Mouse (Mus musculus) urinary bladder, adult 2 months (tissue): ENCODE measurements at regions not wholly inside any gene's neighbourhood (a gene's known extent, or its start where the extent isn't known, plus 50 kb on each side); places are given as distances from the start of the nearest gene placed in this dataset.

Experiments
- DNase-seq: peaks from one replicate; pipeline ENCODE4 v3.0.0; 2022; ENCODE audit warnings: low spot score

DNA sequence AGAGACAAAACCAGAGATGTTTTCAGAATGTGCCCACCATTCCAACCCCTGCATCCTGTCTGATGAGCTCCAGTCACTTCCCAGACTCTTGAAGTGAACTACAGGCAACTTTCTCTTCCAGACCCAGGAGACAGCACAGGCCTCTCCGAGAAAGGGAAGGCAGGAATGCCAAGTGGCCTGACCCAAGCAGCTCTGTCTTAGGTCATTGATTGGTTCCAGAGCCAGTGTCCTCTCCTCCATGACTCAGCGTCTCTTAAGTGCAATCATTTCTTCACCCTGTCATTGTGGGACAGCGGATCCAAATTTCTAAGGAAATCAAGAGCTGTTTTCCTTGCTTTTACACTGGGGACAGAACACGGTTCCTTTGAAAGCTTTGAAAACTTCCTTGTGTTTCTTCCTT is 329.2 kb upstream of the Nfe2l3 start:
- DNase-seq = no peak

DNA sequence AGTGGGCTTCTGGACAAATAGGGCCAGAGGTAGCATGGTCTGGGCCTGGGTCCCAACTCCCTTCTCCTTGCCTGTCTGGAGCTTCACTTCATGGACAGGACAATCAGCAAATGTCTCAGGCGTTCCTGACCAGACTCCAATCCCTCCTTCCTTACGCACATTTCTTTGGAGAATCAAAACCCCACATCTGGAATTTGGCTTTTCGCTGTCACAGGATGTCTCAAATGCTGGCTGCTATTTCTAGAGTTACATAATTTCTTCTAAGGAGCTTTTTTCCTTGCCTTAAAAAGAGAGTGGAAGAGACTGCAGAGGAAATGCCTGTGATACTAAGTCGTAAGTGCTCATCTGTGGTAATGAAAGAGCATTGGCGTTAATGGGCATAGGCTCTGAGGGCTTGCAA is 328.1 kb upstream of the Nfe2l3 start:
- DNase-seq = no peak

DNA sequence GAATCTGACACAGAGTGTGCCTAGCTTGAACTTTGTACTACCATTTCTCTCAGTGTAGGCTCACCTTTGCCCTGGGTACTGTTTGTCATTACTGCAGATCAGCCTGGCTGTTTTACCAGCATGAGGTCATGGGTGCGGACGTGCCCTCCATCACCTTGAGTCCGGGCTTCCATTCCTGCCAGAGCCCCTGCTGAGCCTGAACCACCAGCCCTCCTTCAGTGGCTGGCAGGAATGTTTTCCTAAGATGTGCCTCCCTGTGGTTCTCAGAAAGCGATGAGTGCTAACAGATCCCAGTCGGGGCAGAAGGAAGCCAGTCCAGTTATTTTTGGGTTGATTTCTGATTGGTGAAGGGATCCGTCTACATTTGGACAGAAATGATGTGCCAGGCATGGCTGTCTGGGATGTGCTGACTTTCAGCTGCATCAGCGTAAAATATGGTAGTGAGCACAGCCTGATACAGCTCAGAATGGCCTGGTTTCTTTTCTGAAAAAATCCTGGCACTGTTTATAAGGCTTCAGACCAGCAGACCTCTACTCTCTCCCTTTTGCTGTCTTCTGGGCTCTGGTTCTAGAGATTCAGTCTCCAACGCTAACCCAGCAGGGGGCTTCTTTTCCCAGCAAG is 324.0 kb upstream of the Nfe2l3 start:
- DNase-seq = no peak

DNA sequence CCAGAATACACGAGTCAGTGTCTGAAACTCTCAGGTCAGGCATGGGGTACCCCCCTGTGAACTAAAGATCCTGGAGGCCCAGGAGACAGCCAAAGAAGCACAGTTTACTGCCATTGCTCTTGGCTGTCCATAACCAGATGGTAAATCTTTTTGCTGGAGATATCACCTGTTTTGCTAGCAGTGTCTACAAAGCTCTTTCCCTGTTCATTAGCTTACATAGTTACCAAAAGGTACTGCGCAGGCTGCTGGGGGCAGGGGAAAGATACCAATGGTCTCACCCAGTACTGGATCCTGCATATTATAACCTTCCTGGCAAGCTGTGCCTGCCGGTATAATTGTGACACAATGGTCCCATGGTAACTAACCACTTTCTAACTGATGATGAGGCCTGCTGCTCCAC is 321.9 kb upstream of the Nfe2l3 start:
- no peak for DNase-seq

DNA sequence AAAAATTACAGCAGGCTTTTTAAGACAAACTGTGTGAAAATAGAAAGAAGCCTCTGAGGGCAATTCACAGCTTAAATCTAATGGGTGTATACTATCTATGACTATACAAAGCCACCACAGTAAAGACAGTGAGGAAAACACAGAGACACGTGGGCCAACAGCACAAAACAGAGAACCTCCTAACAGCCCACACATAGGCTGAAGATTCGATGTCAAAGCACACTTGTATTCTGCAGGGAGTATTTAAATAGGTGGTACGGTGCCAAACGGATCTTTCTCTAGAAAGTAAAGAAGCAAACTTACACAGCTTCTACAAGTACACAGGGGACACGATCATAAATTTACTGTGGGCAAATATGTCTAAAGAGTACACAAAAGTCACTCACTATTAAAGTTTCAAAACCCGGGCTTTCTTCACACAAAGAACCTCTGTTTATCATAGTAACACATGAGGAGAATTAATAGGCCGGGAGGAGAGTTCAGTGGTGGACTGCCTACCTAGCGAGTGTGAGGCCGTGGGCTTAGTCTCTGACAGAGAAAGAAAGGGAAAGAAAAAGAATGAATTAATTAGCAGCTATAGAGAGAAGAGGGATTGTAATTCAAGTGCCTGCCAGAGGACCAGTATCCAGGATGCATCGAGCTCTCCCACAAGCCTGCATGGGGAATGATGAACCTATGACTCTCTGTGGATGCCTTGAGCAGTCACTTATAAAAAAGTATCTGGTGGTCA is 317.7 kb upstream of the Nfe2l3 start:
- DNase-seq = no peak

DNA sequence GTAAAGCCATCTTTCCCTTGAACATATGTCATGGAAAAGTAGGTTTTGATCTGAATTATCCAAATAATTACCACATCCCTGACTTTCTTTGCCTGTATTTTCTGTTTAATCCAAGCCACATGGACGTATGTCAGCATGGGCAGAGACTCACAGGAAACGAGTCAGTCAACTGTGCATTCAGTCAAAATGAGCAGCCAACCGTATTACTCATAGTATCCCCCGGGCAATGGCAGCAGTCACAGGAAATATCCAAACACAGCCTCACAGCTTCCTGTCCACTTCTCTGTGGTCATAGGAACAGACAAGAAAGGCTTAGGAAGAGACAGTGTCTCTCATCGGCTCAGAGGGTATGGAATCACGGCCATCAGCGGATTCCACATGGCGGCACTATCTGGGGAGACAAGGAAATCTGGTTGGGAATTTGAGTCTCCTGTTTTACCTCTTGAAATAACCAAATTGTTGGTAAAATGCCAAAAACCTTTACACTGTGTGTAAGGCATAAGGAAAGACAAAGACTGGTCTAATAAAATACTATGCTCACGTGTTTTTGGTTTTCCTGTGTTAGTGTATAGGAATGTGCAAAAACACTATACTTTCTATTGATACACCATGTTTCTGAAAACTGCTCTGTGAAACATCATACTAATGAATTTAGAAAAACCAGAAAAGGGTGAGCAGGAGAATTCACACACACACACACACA is 313.5 kb upstream of the Nfe2l3 start:
- DNase-seq = no peak

DNA sequence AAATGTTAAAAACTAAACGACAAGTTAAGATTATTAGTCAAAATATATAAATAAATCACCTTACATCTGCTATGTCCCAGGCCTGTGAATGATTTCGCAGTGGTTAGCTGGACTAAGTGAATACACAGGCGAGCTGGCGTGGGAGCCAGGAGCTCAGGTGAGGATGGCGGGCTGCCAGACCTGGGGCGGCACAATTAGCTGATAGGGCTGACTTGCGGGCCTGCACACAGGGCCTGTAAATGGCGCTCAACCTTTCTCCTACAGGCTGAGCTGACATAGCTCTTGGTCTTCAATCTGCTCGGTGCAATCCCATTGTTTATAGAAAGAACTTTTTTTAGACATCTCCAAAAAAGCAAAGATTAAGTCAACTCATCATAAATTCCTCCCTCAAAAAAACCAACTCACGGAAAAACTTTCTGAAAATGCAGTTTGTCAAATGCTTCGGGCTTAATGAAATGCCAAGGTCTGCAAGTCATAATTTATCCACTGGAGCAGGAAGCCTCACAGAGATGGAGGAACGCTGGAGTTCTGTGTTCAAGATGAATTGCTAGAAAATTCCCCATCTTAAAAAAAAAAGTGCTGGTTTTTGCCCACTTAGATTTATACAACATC is 312.7 kb upstream of the Nfe2l3 start:
- no peak for DNase-seq

DNA sequence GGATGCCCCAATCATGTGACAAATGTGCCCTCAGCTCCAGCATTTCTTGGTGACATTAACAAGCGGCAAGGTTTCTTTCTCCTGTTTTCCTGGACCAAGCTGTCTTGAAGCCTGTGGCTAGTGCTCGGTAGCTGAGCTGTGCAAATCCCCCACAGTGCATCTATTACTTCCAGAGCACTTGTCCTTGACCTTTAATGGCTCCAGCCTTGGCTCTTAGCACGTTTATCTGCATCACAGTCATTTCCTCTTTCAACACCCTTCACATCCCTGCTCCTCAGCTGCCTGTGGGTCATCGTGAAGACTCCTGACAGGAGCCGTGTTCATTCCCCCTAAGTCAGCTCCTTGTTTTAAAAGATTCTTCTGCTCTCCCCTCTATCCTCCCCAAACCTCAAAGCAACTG is 309.5 kb upstream of the Nfe2l3 start:
- DNase-seq = no peak

DNA sequence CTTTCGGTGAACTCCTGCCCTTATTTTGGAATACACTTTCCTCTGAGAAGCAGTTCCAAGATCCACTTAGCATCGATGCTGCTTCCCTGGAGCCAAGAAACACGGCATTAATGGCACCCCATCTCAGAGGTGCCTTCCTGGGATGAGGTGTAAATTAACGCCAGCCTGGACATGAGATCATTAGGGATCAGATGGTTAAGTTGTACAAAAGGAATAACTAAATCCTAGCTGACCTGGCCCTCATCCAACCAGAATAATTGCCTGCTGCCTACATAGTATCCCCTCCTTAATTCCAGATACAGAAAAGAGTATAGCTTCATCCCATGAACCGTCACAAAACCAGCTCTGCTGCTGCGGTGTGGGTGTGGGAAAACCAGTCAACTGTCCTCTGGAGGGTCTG is 304.6 kb upstream of the Nfe2l3 start:
- no peak for DNase-seq

DNA sequence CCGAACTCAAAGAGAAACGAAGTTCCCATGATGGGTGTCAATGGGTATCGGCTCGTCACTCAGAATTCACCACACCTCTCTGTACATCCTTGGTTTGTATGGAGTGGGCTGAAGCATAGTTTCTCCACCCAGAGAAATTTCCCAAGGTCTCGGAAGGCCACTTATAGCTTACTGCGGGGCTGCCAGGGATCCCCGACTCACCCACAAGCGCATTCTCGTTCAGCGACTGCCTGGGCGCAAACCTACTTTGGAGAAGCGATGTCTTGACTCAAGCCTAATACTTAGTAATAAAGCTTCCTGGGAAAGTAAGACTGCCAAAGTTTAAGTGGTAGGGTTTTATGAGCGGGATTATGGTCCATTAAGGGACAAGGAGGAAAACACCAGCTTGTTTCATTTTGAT is 303.4 kb upstream of the Nfe2l3 start:
- no peak for DNase-seq

DNA sequence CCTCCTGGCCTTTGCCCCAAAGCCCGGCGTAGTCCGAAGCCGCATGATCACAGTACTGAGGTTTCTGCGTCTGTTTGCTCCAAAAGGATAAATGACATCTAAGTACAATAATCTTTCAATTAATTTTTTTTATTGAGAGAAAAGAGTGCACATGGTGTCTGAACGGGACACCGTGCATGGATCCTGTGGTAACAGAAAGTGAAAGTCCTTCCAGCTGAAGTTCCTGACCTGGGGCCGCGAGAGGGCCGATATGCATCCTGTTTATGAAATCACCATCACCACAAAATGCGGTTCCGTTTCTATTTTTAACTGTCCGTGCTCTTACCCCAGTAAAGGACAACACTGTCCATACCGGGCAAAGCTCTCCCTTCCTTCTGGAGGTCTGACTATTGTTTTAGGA is 302.9 kb upstream of the Nfe2l3 start:
- no peak for DNase-seq

DNA sequence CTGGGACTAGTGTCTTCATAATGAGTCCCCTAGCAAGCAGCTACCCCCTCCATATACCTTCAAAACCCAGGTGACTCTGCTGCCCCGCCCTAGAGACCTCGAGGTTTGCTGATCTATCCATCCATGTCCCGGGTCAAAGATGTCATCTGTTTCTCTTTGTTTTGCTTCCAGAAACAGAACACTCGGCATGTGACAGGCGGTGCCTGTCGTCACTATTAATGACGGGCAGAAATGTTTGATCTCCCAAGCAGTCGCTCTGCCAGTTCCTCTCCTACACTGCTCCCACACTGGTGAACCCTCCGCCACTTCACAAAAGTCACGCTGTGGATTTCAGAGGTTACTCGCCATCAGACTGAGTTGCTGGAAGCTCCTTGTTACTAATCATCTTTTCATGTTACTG is 287.7 kb upstream of the Nfe2l3 start:
- DNase-seq = no peak

DNA sequence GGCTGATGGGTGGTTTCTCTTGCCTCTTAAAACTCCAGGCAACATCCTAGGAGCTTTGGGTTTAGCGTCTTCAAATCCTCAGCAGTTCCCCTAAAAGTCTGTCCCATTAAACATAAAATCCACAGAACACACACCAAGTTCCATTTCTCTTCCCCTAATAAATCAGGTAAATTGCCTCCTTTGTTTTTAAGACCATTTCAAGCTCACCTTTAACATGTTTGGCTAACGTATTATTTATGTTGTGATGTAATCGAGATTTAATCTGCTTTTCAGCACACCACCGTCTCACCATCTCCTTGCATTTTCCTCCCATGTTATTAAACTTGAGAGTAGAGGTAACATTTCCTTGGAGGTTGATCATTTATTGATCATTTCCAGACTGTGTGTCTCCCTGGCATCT is 286.6 kb upstream of the Nfe2l3 start:
- no peak for DNase-seq

DNA sequence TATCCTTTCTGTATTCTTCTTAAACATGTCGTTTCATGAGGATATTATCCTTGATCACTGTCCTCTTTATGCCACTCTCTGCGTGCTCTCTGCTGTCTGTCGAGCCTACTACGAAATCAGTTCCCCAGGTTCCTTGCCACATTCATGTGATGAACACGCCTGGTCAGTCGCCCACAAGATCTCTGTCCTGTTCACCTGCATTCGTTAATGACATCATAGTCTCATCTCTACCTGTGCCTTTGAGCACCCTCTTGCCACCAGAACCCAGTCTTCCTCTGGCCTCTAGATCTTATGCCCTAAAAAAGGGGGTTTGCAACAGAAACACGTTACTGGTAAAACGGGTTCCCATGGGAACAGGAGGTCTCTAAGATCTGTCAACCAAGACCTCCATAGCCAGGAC is 283.6 kb upstream of the Nfe2l3 start:
- no peak for DNase-seq

DNA sequence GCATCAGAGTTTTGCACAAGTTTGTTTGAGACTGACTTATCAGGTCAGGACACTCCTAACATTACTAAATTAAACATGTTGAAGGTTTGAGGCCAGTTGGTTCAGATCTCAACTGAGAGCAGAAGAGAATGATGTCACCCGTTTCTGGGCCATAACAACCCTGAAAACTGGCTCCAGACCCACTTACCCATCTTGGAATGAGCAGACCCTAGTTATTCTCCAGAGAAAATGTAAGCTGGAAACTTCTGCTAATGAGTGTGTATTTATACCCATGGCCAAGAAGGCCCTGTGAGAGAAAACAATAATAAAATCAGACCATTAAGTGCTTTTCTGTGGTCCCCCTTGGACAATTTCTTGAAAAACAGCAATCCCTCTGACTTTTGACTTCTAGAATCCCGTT is 282.4 kb upstream of the Nfe2l3 start:
- DNase-seq = no peak

DNA sequence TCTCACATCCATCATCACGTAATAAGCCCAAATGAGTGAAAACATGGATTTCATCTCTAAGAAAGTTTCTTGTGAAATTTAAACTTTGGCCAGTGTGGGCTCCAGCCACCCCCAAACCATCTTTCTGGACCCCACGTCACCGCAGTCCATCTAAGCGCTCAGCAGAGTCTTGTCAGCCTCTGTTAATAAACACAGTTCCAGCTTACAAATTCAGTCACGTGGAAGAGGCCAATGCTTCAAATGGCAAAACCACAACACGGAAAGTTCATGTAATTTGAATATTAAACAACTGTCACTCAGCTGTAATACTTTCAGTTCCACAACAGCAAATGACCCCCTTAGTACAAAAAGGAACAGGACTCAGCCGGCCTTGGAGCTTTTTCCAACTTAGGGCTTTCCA is 282.0 kb upstream of the Nfe2l3 start:
- DNase-seq = no peak

DNA sequence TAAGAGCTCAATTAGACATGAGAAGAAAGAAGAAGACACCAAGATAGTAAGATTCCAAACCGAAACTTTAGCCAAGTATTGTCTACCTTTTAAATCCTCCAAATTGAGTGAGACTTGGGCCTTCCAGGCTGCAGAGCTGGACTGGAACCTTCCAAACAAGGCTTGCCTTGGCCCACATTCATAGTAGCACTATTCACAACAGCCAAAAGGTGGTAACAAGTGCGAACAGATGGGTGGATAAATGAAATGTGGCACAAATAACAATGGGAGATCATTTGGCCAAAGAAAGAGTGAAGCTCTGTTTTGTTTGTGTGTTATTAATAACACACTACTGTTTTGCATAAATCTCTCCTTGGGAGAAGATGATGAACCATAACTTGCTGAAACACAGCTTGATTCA is 281.6 kb upstream of the Nfe2l3 start:
- no peak for DNase-seq

DNA sequence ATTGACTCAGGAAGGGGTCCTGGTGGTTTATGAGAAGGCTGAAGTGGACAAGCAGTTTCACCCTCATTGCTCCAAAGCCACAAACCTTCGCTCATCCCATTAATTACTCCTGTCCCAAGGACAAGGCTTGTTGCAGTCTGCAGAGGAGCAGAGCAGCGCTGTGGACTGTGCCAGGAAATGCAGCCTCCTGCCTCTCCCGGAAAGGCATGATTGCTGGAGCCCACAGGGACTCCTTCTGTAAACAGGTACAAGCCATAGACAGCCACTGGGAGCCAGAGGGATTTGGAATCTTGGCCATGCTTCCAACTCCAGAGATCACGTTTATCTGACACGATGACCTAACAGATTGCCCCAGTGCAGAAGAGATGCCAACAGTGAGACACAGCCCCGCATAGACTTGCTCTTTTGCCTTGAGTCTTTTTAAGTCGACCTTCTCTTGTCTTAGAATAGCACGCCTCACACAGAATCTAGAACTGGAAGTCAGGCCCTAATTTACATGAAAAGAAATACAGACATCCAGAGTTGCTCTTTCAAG is 275.6 kb upstream of the Nfe2l3 start:
- DNase-seq = no peak

DNA sequence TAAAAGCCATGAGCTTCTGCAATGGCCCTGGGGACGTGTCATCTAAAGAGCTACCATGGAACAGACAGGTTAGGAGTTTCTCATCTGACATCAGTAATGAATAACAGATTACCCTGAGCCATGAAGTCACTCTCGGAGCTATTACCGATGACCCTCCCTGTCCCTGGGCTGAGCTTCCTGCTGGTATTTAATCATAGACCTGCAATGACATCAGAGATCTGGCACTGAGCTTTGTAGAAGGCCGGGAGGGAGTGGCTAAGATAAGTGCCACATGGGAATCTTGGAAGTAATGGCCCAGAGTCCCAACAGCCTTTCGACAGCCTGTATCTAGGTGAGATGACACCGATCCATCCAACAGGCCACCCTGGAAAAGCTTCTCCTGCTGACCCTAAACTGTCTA is 271.3 kb upstream of the Nfe2l3 start:
- no peak for DNase-seq

DNA sequence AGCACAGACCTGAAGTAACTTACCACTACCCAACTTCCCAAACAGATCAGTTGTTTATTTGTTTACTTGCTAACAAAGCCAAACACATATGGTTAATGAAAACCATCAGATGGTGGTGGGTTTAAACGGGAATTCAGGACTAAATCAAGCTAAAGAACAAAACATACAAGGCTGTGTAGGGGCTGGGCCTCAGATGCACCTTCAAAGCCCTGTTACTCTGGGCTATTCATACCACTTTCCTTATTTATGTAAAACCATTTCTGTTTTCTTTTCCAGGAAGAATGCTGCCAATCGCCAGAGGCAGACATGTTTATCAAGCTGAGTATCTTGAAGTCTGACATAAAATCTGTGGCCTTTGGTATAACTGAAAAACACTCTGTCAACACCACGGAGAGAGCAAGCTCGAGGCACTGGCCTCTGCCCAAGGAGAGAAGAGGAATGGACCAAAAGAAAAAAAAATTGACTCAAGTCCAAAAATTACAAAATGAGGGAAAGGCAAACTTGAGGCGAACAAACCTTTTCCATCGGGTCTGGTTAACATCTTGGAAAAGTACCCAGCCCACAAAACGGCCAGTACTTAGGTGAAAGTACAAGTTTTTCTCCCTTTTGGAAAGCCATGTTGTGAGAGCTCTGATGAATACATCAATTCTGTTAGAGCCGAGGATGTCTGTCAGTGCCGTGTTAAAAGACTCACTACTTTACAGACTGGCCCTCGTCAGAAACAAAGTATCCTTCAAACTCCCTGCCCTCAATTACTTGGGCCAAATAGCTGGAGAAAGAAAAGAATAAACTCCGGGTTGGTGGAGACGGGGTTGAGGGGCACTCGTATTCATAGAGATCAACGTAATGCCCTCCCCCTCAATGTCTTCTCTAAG is 270.0 kb upstream of the Nfe2l3 start:
- no peak for DNase-seq

DNA sequence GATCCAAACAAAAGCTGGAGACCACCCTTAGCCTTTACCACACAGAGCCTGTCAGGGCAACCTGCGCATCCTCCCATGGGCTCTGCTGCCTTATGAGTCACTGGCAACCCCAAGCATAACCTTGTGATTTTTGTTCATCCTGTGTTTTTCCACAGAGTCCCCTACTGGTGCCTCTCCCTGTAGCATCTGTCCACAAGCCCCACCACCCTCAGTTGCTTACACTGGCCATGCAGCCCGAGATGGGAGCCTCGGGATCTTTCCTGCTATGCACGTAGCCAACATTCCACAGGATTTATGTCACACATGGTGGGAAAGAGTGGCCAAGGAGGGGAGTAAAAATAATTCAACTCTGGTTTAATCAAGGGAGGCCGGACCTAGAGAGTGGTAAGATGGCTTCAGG is 269.2 kb upstream of the Nfe2l3 start:
- no peak for DNase-seq

DNA sequence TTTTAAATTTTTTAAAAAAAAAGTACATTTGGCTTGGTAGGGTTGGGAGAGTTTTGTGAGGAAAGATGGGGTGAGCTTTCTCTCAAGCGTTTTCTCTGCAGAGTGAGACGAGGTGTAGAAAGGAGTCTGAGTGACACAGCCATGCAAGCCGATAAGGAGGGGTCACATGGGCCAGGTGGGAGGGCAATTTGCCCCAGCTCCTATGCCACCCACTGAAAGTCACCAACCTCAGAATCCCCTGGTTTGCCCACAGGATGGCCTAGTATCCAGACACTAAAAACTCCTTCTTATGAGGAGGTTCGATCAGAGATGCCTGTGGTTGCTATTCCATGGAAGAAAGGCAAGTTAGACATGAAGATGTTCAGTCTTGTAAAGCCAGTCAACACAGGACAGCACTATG is 268.6 kb upstream of the Nfe2l3 start:
- DNase-seq = no peak
